Mouse (Mus musculus) midbrain, postnatal 0 days (tissue): ENCODE results near the gene Vmac. TPM values are rescaled to one million over a fixed set of nuclear protein-coding genes. Genes with fewer than 3 reads are reported as not detected.

Experiments used
- ATAC-seq: fragments of 200-750 bp; cut with Nextera tagmentation; 2 replicates; pipeline ENCODE4 v1.8.0; 2017; ENCODE audit warnings: moderate number of reproducible peaks, mild to moderate bottlenecking, moderate TSS enrichment, moderate library complexity; ENCODE audit not compliant: low FRiP score
- DNase-seq: peaks from one replicate; pipeline ENCODE4 v3.0.0-alpha.2; 2015; ENCODE audit warnings: low spot score
- H3K27ac ChIP-seq: fragments of 300-500 bp; sonication (generic); 2 replicates; pipeline ENCODE4 v1.5.1; 2014; ENCODE audit warnings: low read depth, mild to moderate bottlenecking, low read length, mixed read lengths
- H3K27me3 ChIP-seq: fragments of 300-500 bp; sonication (generic); 2 replicates; pipeline ENCODE4 v1.6.1; 2014; ENCODE audit warnings: low read length, control low read depth, mixed read lengths; ENCODE audit not compliant: insufficient read depth
- H3K36me3 ChIP-seq: fragments of 300-500 bp; sonication (generic); 2 replicates; pipeline ENCODE4 v1.6.1; 2014; ENCODE audit warnings: low read length, control low read depth, mixed read lengths; ENCODE audit not compliant: insufficient read depth
- H3K4me1 ChIP-seq: fragments of 300-500 bp; sonication (generic); 2 replicates; pipeline ENCODE4 v1.6.1; 2014; ENCODE audit warnings: mild to moderate bottlenecking, control low read depth, antibody characterized with exemption, low read length, mixed read lengths; ENCODE audit not compliant: insufficient read depth
- H3K4me2 ChIP-seq: fragments of 300-500 bp; sonication (generic); 2 replicates; pipeline ENCODE4 v1.6.1; 2014; ENCODE audit warnings: low read depth, mild to moderate bottlenecking, low read length, mixed read lengths; ENCODE audit not compliant: poor library complexity, severe bottlenecking
- H3K4me3 ChIP-seq: fragments of 300-500 bp; sonication (generic); 2 replicates; pipeline ENCODE4 v1.5.1; 2014; ENCODE audit warnings: low read depth, mild to moderate bottlenecking, low read length, moderate library complexity
- H3K9ac ChIP-seq: fragments of 300-500 bp; sonication (generic); replicated peaks from 2 replicates; pipeline ENCODE4 v1.6.1; 2014; ENCODE audit warnings: mild to moderate bottlenecking, low read length, moderate library complexity, mixed read lengths; ENCODE audit not compliant: poor library complexity, severe bottlenecking
- H3K9me3 ChIP-seq: fragments of 300-500 bp; sonication (generic); 2 replicates; pipeline ENCODE4 v1.6.1; 2016; ENCODE audit warnings: low read length, control low read depth
- CTCF ChIP-seq: IDR thresholded peaks from 2 replicates; pipeline ENCODE4 v1.5.1; 2016; ENCODE audit warnings: antibody characterized with exemption, mild to moderate bottlenecking
- whole genome bisulfite sequencing: fragments of 180-500 bp; shearing (Covaris S2); extraction: QIAGEN DNeasy Blood & Tissue Kit; methylation state at CpG from one replicate; pipeline ENCODE4 v1.1.7; 2014; 5-methylcytosine and 5-hydroxymethylcytosine counted together
- polyA plus RNA-seq: library from polyadenylated mRNA; unstranded; fragments of >200 nt; fragmentation: Nextera tagmentation; extraction: Ambion mirVana; gene quantifications from 2 replicates; pipeline ENCODE4 v1.2.1, GENCODE M21; 2015
- total RNA-seq: library from RNA; depleted of rRNA; stranded (reverse); fragments of >200 nt; gene quantifications from 2 replicates; pipeline ENCODE4 v1.2.3, GENCODE M21; 2014; rRNA removed

Vmac gene
- total and polyA plus RNA-seq, 2 experiments from 2014 or later = 19.8 to 36.9 TPM

- ATAC-seq (peak; percentile 90), DNase-seq (peak; percentile 99)
- no peak for TF ChIP-seq CTCF
- Histone ChIP-seq H3K36me3 (peaks cover 5% of the 10 kb centered on the region), H3K9me3 (no peaks in the 10 kb centered on the region), H3K27me3 (no peaks in the 10 kb centered on the region), H3K4me1 (peaks cover 12% of the 10 kb centered on the region; the same call in 1 of the 2 replicates), H3K27ac (peak within 1 kb of the TSS; percentile 84), H3K4me2 (peak within 1 kb of the TSS; percentile 56), H3K4me3 (peak within 1 kb of the TSS; percentile 86), H3K9ac (peak within 1 kb of the TSS; percentile 96)
- WGBS = 1% methylated on average over 47 of the region's 66 CpGs
Measured at GRCm38 (mm10) chr17:56672941-56673646, 44.7 kb downstream of the Vmac start, which contains the start of gene Ranbp3. TSS of gene Ranbp3 (plus strand) at chr17:56673294.

GRCm38 (mm10) chr17:56669766-56670165 is 48.1 kb downstream of the Vmac start:
- Histone ChIP-seq H3K27ac (no peak overlapping the region), H3K36me3 (no peaks in the 10 kb centered on the region), H3K4me2 (no peak overlapping the region), H3K9me3 (no peaks in the 10 kb centered on the region), H3K4me3 (no peak overlapping the region), H3K9ac (no peak overlapping the region), H3K4me1 (peaks cover 3% of the 10 kb centered on the region; the same call in 1 of the 2 replicates), H3K27me3 (no peaks in the 10 kb centered on the region)
- TF ChIP-seq CTCF = no peak
- DNase-seq (no peak), ATAC-seq (no peak)
- WGBS = 82% methylated on average over 8 of the region's 8 CpGs

DNA sequence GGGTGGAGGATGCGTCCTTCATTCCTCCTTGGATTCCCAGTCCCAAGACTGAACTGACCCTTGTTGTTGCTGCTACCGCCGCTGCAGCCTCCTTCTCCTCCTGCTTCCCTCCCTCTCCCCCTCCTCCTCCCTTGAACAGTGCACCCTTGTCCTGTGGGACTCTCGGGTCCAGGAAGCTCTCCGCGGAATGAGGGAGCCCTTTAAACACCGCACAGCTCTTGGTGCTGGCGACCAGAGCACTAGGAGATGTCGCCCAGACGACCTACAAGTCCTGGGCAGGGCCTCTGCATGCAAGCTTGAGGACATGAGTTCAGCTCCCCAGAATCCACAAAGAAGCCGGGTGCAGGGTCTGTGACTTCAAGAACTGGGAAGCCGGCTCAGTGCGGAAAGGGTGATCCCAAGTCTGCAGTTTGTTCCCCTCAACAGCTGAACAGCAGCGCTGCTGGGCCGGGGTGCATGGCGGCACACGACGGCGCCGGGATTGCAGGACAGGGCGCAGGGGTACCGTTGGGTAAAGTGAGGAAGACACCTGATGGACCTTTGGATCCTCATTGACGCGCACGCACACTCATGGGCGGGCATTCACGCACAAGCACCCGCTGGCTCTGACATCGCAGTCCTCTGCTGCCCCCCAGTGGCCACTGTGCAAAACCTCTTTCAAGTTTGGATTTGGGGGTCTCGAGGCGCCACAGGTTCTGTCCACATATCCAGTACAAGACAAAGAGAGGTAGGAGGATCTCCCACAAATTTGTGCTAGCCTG is 49.3 kb downstream of the Vmac start:
- H3K4me2 ChIP-seq = peak overlapping the region; percentile 59
- TF ChIP-seq CTCF = peak; percentile 96
- H3K9me3 ChIP-seq = no peaks in the 10 kb centered on the region
- peak overlapping the region; percentile 9; the same call in 1 of the 2 replicates for H3K9ac ChIP-seq
- no peaks in the 10 kb centered on the region for H3K36me3 ChIP-seq
- ATAC-seq = peak; percentile 11; the same call in 1 of the 2 replicates
- H3K27me3 ChIP-seq = no peaks in the 10 kb centered on the region
- H3K4me3 ChIP-seq = peak overlapping the region; percentile 31
- DNase-seq = peak; percentile 91
- no peaks in the 10 kb centered on the region for H3K4me1 ChIP-seq
- no peak overlapping the region for H3K27ac ChIP-seq
- 4% methylated on average over 31 of the region's 31 CpGs for WGBS

DNA sequence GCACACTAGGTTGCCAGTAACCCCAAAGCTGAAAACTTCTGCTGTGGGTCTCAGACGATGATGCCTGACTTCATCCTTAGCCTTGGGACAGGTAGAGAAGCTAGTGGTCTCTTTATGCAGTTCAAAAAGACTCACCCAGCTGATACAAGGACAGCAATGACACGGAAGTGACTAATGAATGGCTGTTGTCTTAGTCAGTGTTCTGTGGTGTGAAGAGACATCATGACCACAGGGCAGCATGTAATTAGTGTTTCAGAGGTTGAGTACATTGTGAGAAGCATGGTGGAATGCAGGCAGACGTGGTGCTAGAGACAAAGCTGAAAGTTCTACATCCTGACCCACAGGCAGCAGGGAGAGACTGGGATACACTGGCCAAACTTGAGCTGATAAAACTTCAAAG is 50.2 kb downstream of the Vmac start:
- no peak for TF ChIP-seq CTCF
- WGBS = 80% methylated on average over 3 of the region's 3 CpGs
- no peaks in the 10 kb centered on the region for H3K27me3 ChIP-seq
- no peak overlapping the region for H3K4me2 ChIP-seq
- H3K9ac ChIP-seq = no peak overlapping the region
- no peak overlapping the region for H3K27ac ChIP-seq
- H3K4me3 ChIP-seq = no peak overlapping the region
- DNase-seq (no peak), ATAC-seq (no peak)
- H3K4me1 ChIP-seq = no peaks in the 10 kb centered on the region
- H3K36me3 ChIP-seq = no peaks in the 10 kb centered on the region
- no peaks in the 10 kb centered on the region for H3K9me3 ChIP-seq

- H3K4me2 ChIP-seq = no peak overlapping the region
- DNase-seq (no peak), ATAC-seq (no peak)
- H3K4me1 ChIP-seq = no peaks in the 10 kb centered on the region
- no peak for TF ChIP-seq CTCF
- no peaks in the 10 kb centered on the region for H3K9me3 ChIP-seq
- no peaks in the 10 kb centered on the region for H3K27me3 ChIP-seq
- no peak overlapping the region for H3K4me3 ChIP-seq
- no peaks in the 10 kb centered on the region for H3K36me3 ChIP-seq
- no peak overlapping the region for H3K9ac ChIP-seq
- no peak overlapping the region for H3K27ac ChIP-seq
- WGBS = 88% methylated on average over 4 of the region's 4 CpGs
Measured at GRCm38 (mm10) chr17:56666384-56666783, 51.4 kb downstream of the Vmac start.

- WGBS = 6% methylated on average over 10 of the region's 10 CpGs
Measured at GRCm38 (mm10) chr17:56664333-56664732, 53.5 kb downstream of the Vmac start.

More at GRCm38 (mm10) chr17:56664333-56664732, 53.5 kb downstream of the Vmac start:
- Histone ChIP-seq H3K4me2 (no peak overlapping the region), H3K27ac (no peak overlapping the region), H3K27me3 (no peaks in the 10 kb centered on the region), H3K9me3 (no peaks in the 10 kb centered on the region), H3K36me3 (no peaks in the 10 kb centered on the region), H3K4me3 (no peak overlapping the region), H3K9ac (no peak overlapping the region), H3K4me1 (no peaks in the 10 kb centered on the region)
- ATAC-seq = no peak
- no peak for DNase-seq
- no peak for TF ChIP-seq CTCF

Other genes starting within 250 kb of the Vmac start
- 716 and 795 TPM in 2 replicates for gene Ptprs, start 241.5 kb downstream of the Vmac start, total RNA-seq
- 208 and 225 TPM in 2 replicates for gene Ptprs, start 241.5 kb downstream of the Vmac start, polyA plus RNA-seq
- gene Znrf4, start 205.6 kb downstream of the Vmac start, total RNA-seq = not detected in 2 replicates
- not detected in 2 replicates for gene Znrf4, start 205.6 kb downstream of the Vmac start, polyA plus RNA-seq
- gene Gm20219, start 163.6 kb downstream of the Vmac start, total RNA-seq = 0.22 TPM in 1 of 2 replicates, not detected in the other
- gene Gm20219, start 163.6 kb downstream of the Vmac start, polyA plus RNA-seq = 0.26 and 0.56 TPM in 2 replicates
- 30.7 and 45.2 TPM in 2 replicates for gene Safb2, start 133.4 kb downstream of the Vmac start, total RNA-seq
- gene Safb2, start 133.4 kb downstream of the Vmac start, polyA plus RNA-seq = 42.1 and 48.9 TPM in 2 replicates
- 56.1 and 56.4 TPM in 2 replicates for gene Safb, start 133.2 kb downstream of the Vmac start, total RNA-seq
- 79.1 and 95.9 TPM in 2 replicates for gene Safb, start 133.2 kb downstream of the Vmac start, polyA plus RNA-seq
- 58.2 and 72.8 TPM in 2 replicates for gene 2410015M20Rik, start 108.3 kb downstream of the Vmac start, total RNA-seq
- 196 and 197 TPM in 2 replicates for gene 2410015M20Rik, start 108.3 kb downstream of the Vmac start, polyA plus RNA-seq
- 606 and 1,008 TPM in 2 replicates for gene Rpl36, start 104.6 kb downstream of the Vmac start, total RNA-seq
- 1,065 and 1,089 TPM in 2 replicates for gene Rpl36, start 104.6 kb downstream of the Vmac start, polyA plus RNA-seq
- 68.1 and 69.5 TPM in 2 replicates for gene Lonp1, start 91.1 kb downstream of the Vmac start, total RNA-seq
- 40.1 and 40.2 TPM in 2 replicates for gene Lonp1, start 91.1 kb downstream of the Vmac start, polyA plus RNA-seq
- gene Catsperd, start 89.9 kb downstream of the Vmac start, total RNA-seq = 0.99 and 3.0 TPM in 2 replicates
- gene Catsperd, start 89.9 kb downstream of the Vmac start, polyA plus RNA-seq = 1.5 TPM in 2 replicates
- 114 and 136 TPM in 2 replicates for gene Ranbp3, start 44.7 kb downstream of the Vmac start, total RNA-seq
- gene Ranbp3, start 44.7 kb downstream of the Vmac start, polyA plus RNA-seq = 96.0 and 98.9 TPM in 2 replicates
- 335 and 480 TPM in 2 replicates for gene Ndufa11, start 255 bp downstream of the Vmac start, total RNA-seq
- 630 and 676 TPM in 2 replicates for gene Ndufa11, start 255 bp downstream of the Vmac start, polyA plus RNA-seq
- 12.5 and 13.4 TPM in 2 replicates for gene Nrtn, start 39.5 kb upstream of the Vmac start, total RNA-seq
- 7.4 and 8.0 TPM in 2 replicates for gene Nrtn, start 39.5 kb upstream of the Vmac start, polyA plus RNA-seq
- gene Dus3l, start 46.7 kb upstream of the Vmac start, total RNA-seq = 91.0 and 93.8 TPM in 2 replicates
- 103 and 114 TPM in 2 replicates for gene Dus3l, start 46.7 kb upstream of the Vmac start, polyA plus RNA-seq
- gene Prr22, start 52.2 kb upstream of the Vmac start, total RNA-seq = 0.44 and 1.3 TPM in 2 replicates
- gene Prr22, start 52.2 kb upstream of the Vmac start, polyA plus RNA-seq = 0.61 and 1.1 TPM in 2 replicates
- 5.1 and 5.7 TPM in 2 replicates for gene Rfx2, start 113.0 kb upstream of the Vmac start, total RNA-seq
- gene Rfx2, start 113.0 kb upstream of the Vmac start, polyA plus RNA-seq = 2.3 and 3.0 TPM in 2 replicates
- gene Acsbg2, start 156.4 kb upstream of the Vmac start, total RNA-seq = 0.11 TPM in 1 of 2 replicates, not detected in the other
- gene Acsbg2, start 156.4 kb upstream of the Vmac start, polyA plus RNA-seq = not detected in 2 replicates
- gene 1700061G19Rik, start 157.5 kb upstream of the Vmac start, total RNA-seq = not detected in 2 replicates
- gene 1700061G19Rik, start 157.5 kb upstream of the Vmac start, polyA plus RNA-seq = 0.45 and 0.72 TPM in 2 replicates
- gene Mllt1, start 217.4 kb upstream of the Vmac start, total RNA-seq = 136 and 145 TPM in 2 replicates
- 60.2 and 63.5 TPM in 2 replicates for gene Mllt1, start 217.4 kb upstream of the Vmac start, polyA plus RNA-seq